Mouse (Mus musculus) spleen, postnatal 36 days (tissue): Measurements from ENCODE around the gene Zfp207.
"Not testable (repeated sequence)": the region's sequence is repeated elsewhere in the genome, so short reads cannot be mapped to it uniquely, and the experiment has no call there.

Experiments used
- DNase-seq, 2 experiments: peaks; one replicate each; pipeline ENCODE4 v3.0.0; 2022; ENCODE audit warnings: low spot score in 2 of 2, mixed read lengths in 1 of 2

Zfp207 gene

GRCm38 (mm10) chr11:80383019-80383625 lies at the start of gene Zfp207:
TSS of gene Zfp207 (plus strand) at chr11:80383279.
- peak; percentile 96 to 97 for DNase-seq

GRCm38 (mm10) chr11:80335609-80336350 lies 47.3 kb upstream of the Zfp207 start:
- no peak for DNase-seq

- no peak for DNase-seq
These were observed 46.7 kb upstream of the Zfp207 start for GRCm38 (mm10) chr11:80336351-80336730.

- DNase-seq, result no peak
These were observed 40.6 kb upstream of the Zfp207 start for GRCm38 (mm10) chr11:80342482-80342881.

- peak; percentile 51 to 56 for DNase-seq
These were observed 31.1 kb upstream of the Zfp207 start for GRCm38 (mm10) chr11:80351832-80352430.

GRCm38 (mm10) chr11:80354832-80355231 lies 28.2 kb upstream of the Zfp207 start:
- peak; percentile 6 to 20 for DNase-seq

GRCm38 (mm10) chr11:80368949-80369348 lies 14.1 kb upstream of the Zfp207 start:
- no peak for DNase-seq

GRCm38 (mm10) chr11:80376651-80377050 lies 6.4 kb upstream of the Zfp207 start:
- DNase-seq, result no peak

- DNase-seq, result peak; percentile 64 to 71
These were observed 5.2 kb upstream of the Zfp207 start, which contains the start of gene 5730455P16Rik for GRCm38 (mm10) chr11:80377712-80378451. TSS of gene 5730455P16Rik (minus strand) at chr11:80378034.

GRCm38 (mm10) chr11:80378452-80379068 lies 4.5 kb upstream of the Zfp207 start:
- DNase-seq, result not testable (repeated sequence)

GRCm38 (mm10) chr11:80379184-80379583 lies 3.9 kb upstream of the Zfp207 start:
- not testable (repeated sequence) for DNase-seq

- peak; percentile 20 to 39 for DNase-seq
These were observed 457 bp upstream of the Zfp207 start for GRCm38 (mm10) chr11:80382626-80383018.

GRCm38 (mm10) chr11:80383626-80384046 lies 557 bp downstream of the Zfp207 start:
- DNase-seq, result peak; percentile 44 to 68

- DNase-seq, result no peak
These were observed 1.4 kb downstream of the Zfp207 start for GRCm38 (mm10) chr11:80384461-80384860.

- no peak for DNase-seq
These were observed 2.0 kb downstream of the Zfp207 start for GRCm38 (mm10) chr11:80385055-80385454.

- DNase-seq, result no peak
These were observed 3.7 kb downstream of the Zfp207 start for GRCm38 (mm10) chr11:80386790-80387189.

GRCm38 (mm10) chr11:80389885-80390284 lies 6.8 kb downstream of the Zfp207 start:
- DNase-seq, result no peak

GRCm38 (mm10) chr11:80391407-80392120 lies 8.5 kb downstream of the Zfp207 start:
- DNase-seq, result no peak

- no peak for DNase-seq
These were observed 12.9 kb downstream of the Zfp207 start for GRCm38 (mm10) chr11:80395930-80396329.

- no peak for DNase-seq
These were observed 13.5 kb downstream of the Zfp207 start for GRCm38 (mm10) chr11:80396617-80397016.

GRCm38 (mm10) chr11:80407878-80408277 lies 24.8 kb downstream of the Zfp207 start:
- DNase-seq, result not testable (repeated sequence)
